Mouse (Mus musculus) liver, embryonic 16.5 days (tissue): ENCODE measurements around the gene Gm17662. TPM values are rescaled to one million over a fixed set of nuclear protein-coding genes. Genes with fewer than 3 reads are reported as not detected.

Source experiments
- ATAC-seq: fragments of 200-750 bp; cut with Nextera tagmentation; 2 replicates; pipeline ENCODE4 v1.8.0; 2017; ENCODE audit warnings: low read depth, mild to moderate bottlenecking, moderate number of reproducible peaks, moderate library complexity
- H3K27ac ChIP-seq: fragments of 300-500 bp; sonication (generic); 2 replicates; pipeline ENCODE4 v1.5.1; 2014; ENCODE audit warnings: mild to moderate bottlenecking, low read length
- H3K27me3 ChIP-seq: fragments of 300-500 bp; sonication (generic); 2 replicates; pipeline ENCODE4 v1.6.1; 2014; ENCODE audit warnings: low read depth, low read length, mixed read lengths; ENCODE audit not compliant: control insufficient read depth, insufficient read depth
- H3K36me3 ChIP-seq: fragments of 300-500 bp; sonication (generic); 2 replicates; pipeline ENCODE4 v1.6.1; 2014; ENCODE audit warnings: mild to moderate bottlenecking; ENCODE audit not compliant: control insufficient read depth, insufficient read depth
- H3K4me1 ChIP-seq: fragments of 300-500 bp; sonication (generic); 2 replicates; pipeline ENCODE4 v1.6.1; 2014; ENCODE audit warnings: low read depth, low read length, mixed read lengths; ENCODE audit not compliant: control insufficient read depth
- H3K4me2 ChIP-seq: fragments of 300-500 bp; sonication (generic); 2 replicates; pipeline ENCODE4 v1.6.1; 2014; ENCODE audit warnings: low read depth, low read length, mixed read lengths
- H3K4me3 ChIP-seq: fragments of 300-500 bp; sonication (generic); 2 replicates; pipeline ENCODE4 v1.5.1; 2014; ENCODE audit warnings: low read depth, mild to moderate bottlenecking, low read length
- H3K9ac ChIP-seq: fragments of 300-500 bp; sonication (generic); 2 replicates; pipeline ENCODE4 v1.6.1; 2014; ENCODE audit warnings: low read depth, low read length
- H3K9me3 ChIP-seq: fragments of 300-500 bp; sonication (generic); replicated peaks from 2 replicates; pipeline ENCODE4 v1.6.1; 2016; ENCODE audit warnings: low read length; ENCODE audit not compliant: control insufficient read depth
- WGBS: fragments of 180-500 bp; shearing (Covaris S2); extraction: QIAGEN DNeasy Blood & Tissue Kit; methylation state at CpG from one replicate; pipeline ENCODE4 v1.1.7; 2014; ENCODE audit not compliant: insufficient replicate concordance; 5-methylcytosine and 5-hydroxymethylcytosine counted together
- polyA plus RNA-seq: library from polyadenylated mRNA; unstranded; fragments of >200 nt; fragmentation: Nextera tagmentation; extraction: Ambion mirVana; gene quantifications from 2 replicates; pipeline ENCODE4 v1.2.1, GENCODE M21; 2015

The Gm17662 gene
- polyA plus RNA-seq, 1 experiment from 2014 or later, result not detected

DNA sequence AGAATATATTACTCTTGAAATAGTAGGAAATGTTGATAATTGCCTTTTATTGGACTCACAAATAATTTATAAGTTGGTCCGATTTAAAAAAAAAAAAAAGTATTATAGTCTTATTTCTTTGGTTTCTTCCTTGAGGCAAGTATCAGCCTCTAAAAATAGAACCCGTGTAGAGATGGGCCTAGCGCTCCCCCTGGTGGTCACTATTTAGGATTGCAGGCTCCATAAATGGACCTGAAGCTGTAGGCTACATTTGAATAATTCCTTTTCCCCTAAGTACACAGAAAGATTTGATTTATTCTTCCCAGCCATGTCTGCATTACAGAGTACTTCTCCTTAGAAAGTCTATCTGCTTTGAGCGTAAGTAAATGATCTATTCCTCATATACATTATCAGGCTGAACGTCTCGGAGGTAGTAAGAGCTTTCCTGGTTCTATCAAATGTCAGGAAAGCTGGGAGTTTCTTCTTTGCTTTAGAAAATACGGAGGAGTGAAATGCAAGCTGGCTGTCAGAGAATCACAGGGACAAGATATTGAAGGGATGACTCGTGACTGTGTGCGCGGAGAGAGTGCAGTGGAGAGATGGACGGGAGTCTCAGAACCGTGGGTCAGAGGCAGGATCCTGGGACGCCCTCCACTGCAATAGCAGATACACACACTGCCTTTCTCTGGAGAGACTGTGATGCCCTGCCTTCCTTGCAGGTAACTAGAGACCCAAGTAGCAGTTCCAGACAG is 37.0 kb downstream of the Gm17662 start:
- no peaks in the 10 kb centered on the region for H3K36me3 ChIP-seq
- no peaks in the 10 kb centered on the region for H3K9me3 ChIP-seq
- no peak overlapping the region for H3K9ac ChIP-seq
- WGBS, result 49% methylated on average over 13 of the region's 13 CpGs
- no peaks in the 10 kb centered on the region for H3K27me3 ChIP-seq
- H3K27ac ChIP-seq, result no peak overlapping the region
- ATAC-seq, result no peak
- no peak overlapping the region for H3K4me3 ChIP-seq
- no peak overlapping the region for H3K4me2 ChIP-seq
- H3K4me1 ChIP-seq, result no peaks in the 10 kb centered on the region

DNA sequence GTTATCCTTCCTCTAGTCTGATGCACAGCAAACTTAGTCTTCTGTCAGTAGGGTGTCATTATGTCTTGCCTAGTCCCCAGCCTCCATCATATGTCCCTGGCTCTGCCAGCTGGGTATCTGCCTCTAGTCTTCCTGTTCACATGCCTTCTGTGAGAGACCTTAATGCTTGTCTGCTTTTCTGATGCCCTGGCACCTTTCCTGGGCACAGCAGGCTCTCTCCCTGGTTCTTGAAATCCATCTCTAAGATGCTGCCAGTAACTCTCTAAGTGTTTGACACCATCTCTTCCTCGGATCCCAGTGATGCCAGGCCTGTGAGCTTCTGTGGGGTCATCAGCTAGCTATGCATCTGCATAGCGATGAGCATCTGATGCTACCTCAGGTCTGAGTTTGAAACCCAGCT is 45.7 kb downstream of the Gm17662 start:
- no peak overlapping the region for H3K9ac ChIP-seq
- H3K4me3 ChIP-seq, result no peak overlapping the region
- no peaks in the 10 kb centered on the region for H3K27me3 ChIP-seq
- H3K27ac ChIP-seq, result no peak overlapping the region
- H3K9me3 ChIP-seq, result no peaks in the 10 kb centered on the region
- H3K4me1 ChIP-seq, result no peaks in the 10 kb centered on the region
- H3K4me2 ChIP-seq, result no peak overlapping the region
- ATAC-seq, result no peak
- 57% methylated on average over 2 of the region's 2 CpGs for WGBS
- H3K36me3 ChIP-seq, result no peaks in the 10 kb centered on the region

DNA sequence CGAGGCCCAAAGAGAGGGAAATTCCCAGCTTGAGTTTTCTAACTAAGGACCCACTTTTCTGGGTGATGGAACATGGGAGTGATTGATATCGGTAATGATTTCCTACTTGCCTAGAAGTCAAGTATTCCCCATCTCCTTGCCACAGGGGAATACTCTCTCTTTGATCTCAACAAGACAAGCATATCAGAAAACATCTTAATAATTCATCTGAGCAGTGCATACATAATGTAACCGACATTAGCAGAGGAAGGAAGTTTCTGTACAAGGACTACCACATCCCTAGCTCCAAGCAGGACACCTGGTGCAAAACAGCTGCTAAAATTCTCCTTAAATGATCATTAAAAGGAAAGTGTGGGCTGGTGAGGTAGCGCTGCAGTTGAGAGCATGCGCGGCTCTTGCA is 47.9 kb downstream of the Gm17662 start:
- Histone ChIP-seq H3K36me3 (no peaks in the 10 kb centered on the region), H3K9me3 (no peaks in the 10 kb centered on the region), H3K4me2 (no peak overlapping the region), H3K4me1 (no peaks in the 10 kb centered on the region), H3K27me3 (no peaks in the 10 kb centered on the region), H3K9ac (no peak overlapping the region), H3K4me3 (no peak overlapping the region), H3K27ac (no peak overlapping the region)
- 76% methylated on average over 6 of the region's 6 CpGs for WGBS
- no peak for ATAC-seq

Other genes starting within 250 kb of the Gm17662 start
- gene C8b, start 91.0 kb upstream of the Gm17662 start, polyA plus RNA-seq, result 76.4 and 95.1 TPM in 2 replicates
- gene C8a, start 19.1 kb downstream of the Gm17662 start, polyA plus RNA-seq, result 15.8 and 16.0 TPM in 2 replicates
- gene Fyb2, start 56.1 kb downstream of the Gm17662 start, polyA plus RNA-seq, result 0.12 and 0.14 TPM in 2 replicates